Comparison of ENCODE assay signal across 8 mouse cellular contexts in genomic region chr6:90561234-90561781, GRCm38 (mm10). TPM values are rescaled to one million over a fixed set of nuclear protein-coding genes. Genes with fewer than 3 reads are reported as not detected.
DNase-seq lines count a peak whose midpoint lies in the region; ATAC-seq and TF ChIP-seq lines count a peak whose summit lies in the region.
"Had no signal": no experiment of that assay in that cellular context is flagged by ENCODE, and none has a peak within 500 bp of the region (broad histone marks: within the 10 kb centered on the region; RNA-seq: fewer than 3 reads in every experiment).

No protein-coding gene starts in this region.

- H3K4me3 ChIP-seq in C2C12 (ENCODE audit: insufficient read depth, poor library complexity, severe bottlenecking) = no peak overlapping the region
- no peak overlapping the region for H3K4me3 ChIP-seq in forebrain, postnatal 0 days (ENCODE audit: low read depth, low read length)
- no peak overlapping the region for H3K4me3 ChIP-seq in midbrain, embryonic 11.5 days (ENCODE audit: low read depth, low read length)
- H3K4me3 ChIP-seq: heart, embryonic 13.5 days had no signal

- DNase-seq in NIH3T3 (ENCODE audit: low read depth) = peak; percentile 48
- peak; percentile 24 for DNase-seq in forebrain, postnatal 0 days
- DNase-seq in midbrain, embryonic 11.5 days (ENCODE audit: low spot score, missing footprints) = peak; percentile 86
- no peak for DNase-seq in cerebellum, adult 11 months
- no peak for DNase-seq in urinary bladder, adult 18-20 months (ENCODE audit: low spot score in 2 of 2)
- no peak for DNase-seq in frontal cortex, postnatal 14 days (ENCODE audit: low spot score in 2 of 2)

- peaks cover 3% of the 10 kb centered on the region for H3K27me3 ChIP-seq in C2C12 (ENCODE audit: control insufficient read depth, insufficient read depth, insufficient read length)
- no peaks in the 10 kb centered on the region for H3K27me3 ChIP-seq in forebrain, postnatal 0 days (ENCODE audit: insufficient read depth, low read length)
- H3K27me3 ChIP-seq in midbrain, embryonic 11.5 days (ENCODE audit: control insufficient read depth, insufficient read depth, low read length) = no peaks in the 10 kb centered on the region

- peak; percentile 78 for ATAC-seq in forebrain, postnatal 0 days
- peak; percentile 82 for ATAC-seq in midbrain, embryonic 11.5 days (ENCODE audit: low FRiP score)

- no peak overlapping the region for H3K4me2 ChIP-seq in forebrain, postnatal 0 days (ENCODE audit: low read depth)
- H3K4me2 ChIP-seq in midbrain, embryonic 11.5 days = no peak overlapping the region
- H3K4me2 ChIP-seq: heart, embryonic 13.5 days had no signal

- TF ChIP-seq CTCF in C2C12 (IDR thresholded peaks at IDR 0.05; ENCODE audit: control insufficient read depth, insufficient read depth, insufficient read length) = no peak
- peak; percentile 44 for TF ChIP-seq CTCF in forebrain, postnatal 0 days (IDR thresholded peaks at IDR 0.05; ENCODE audit: low read depth)

- no peaks in the 10 kb centered on the region for H3K9me3 ChIP-seq in forebrain, postnatal 0 days (ENCODE audit: low read length)
- H3K9me3 ChIP-seq in midbrain, embryonic 11.5 days (ENCODE audit: control insufficient read depth, low read length) = no peaks in the 10 kb centered on the region
- H3K9me3 ChIP-seq: heart, embryonic 13.5 days had no signal

- 18% methylated on average over 2 of the region's 2 CpGs for WGBS in forebrain, postnatal 0 days
- WGBS in midbrain, embryonic 11.5 days = 66% methylated on average over 2 of the region's 2 CpGs

- H3K27ac ChIP-seq in forebrain, postnatal 0 days (ENCODE audit: low read depth, low read length) = no peak overlapping the region
- no peak overlapping the region for H3K27ac ChIP-seq in midbrain, embryonic 11.5 days (ENCODE audit: low read depth, low read length)
- H3K27ac ChIP-seq: heart, embryonic 13.5 days had no signal

- no peaks in the 10 kb centered on the region for H3K36me3 ChIP-seq in C2C12 (ENCODE audit: control insufficient read depth, insufficient read depth)
- H3K36me3 ChIP-seq in forebrain, postnatal 0 days (ENCODE audit: insufficient read depth) = no peaks in the 10 kb centered on the region
- no peaks in the 10 kb centered on the region for H3K36me3 ChIP-seq in midbrain, embryonic 11.5 days (ENCODE audit: control insufficient read depth, insufficient read depth, low read length)
- H3K36me3 ChIP-seq: heart, embryonic 13.5 days had no signal

- no peak overlapping the region for H3K9ac ChIP-seq in forebrain, postnatal 0 days
- no peak overlapping the region for H3K9ac ChIP-seq in midbrain, embryonic 11.5 days (ENCODE audit: low read length)
- H3K9ac ChIP-seq: heart, embryonic 13.5 days had no signal

- H3K79me3 ChIP-seq in C2C12 (ENCODE audit: low read depth) = no peaks in the 10 kb centered on the region

- H3K4me1 ChIP-seq in forebrain, postnatal 0 days (ENCODE audit: insufficient read depth) = no peaks in the 10 kb centered on the region
- peaks cover 5% of the 10 kb centered on the region; the same call in 1 of the 2 replicates for H3K4me1 ChIP-seq in midbrain, embryonic 11.5 days (ENCODE audit: control insufficient read depth, insufficient read depth, low read length)

- no peak overlapping the region for H3ac ChIP-seq in C2C12 (ENCODE audit: control insufficient read depth, insufficient read length, low read depth)

- no peaks in the 10 kb centered on the region for H3K79me2 ChIP-seq in C2C12 (ENCODE audit: control insufficient read depth, insufficient read depth)

TF ChIP-seq in C2C12, 6 proteins besides CTCF, POLR2A, EP300 and RAD21:
- TF ChIP-seq MYOD1 (IDR thresholded peaks at IDR 0.05; ENCODE audit: control insufficient read depth, insufficient read length, low read depth) (peak; percentile 37), FOSL1 (IDR thresholded peaks at IDR 0.05; ENCODE audit: insufficient read depth, low read length, poor library complexity, severe bottlenecking) (no peak)

RNA-seq across cellular contexts. Expression of gene Slc41a3, which starts 43.2 kb away (rescaled TPM):
- 0.97 TPM for polyA plus RNA-seq in C2C12 (2012; fragmentation: generic; extraction: Trizol)
- 4.7 and 7.9 TPM in 2 replicates for total RNA-seq in forebrain, postnatal 0 days (2014; rRNA removed)
- polyA plus RNA-seq in forebrain, postnatal 0 days (2015; fragmentation: Nextera tagmentation; extraction: Ambion mirVana) = 5.1 and 9.4 TPM in 2 replicates
- 2.7 and 3.0 TPM in 2 replicates for polyA plus RNA-seq in midbrain, embryonic 11.5 days (2014; fragmentation: Nextera tagmentation; extraction: Ambion mirVana)

Comparison
In these comparisons a context has a peak if more than half of its experiments do, and no peak if none do; other contexts are left out.
1. DNase-seq: peak in NIH3T3 (single experiment), forebrain, postnatal 0 days (single experiment) and midbrain, embryonic 11.5 days (single experiment); none in cerebellum, adult 11 months (single experiment), urinary bladder, adult 18-20 months (0 of 2) and frontal cortex, postnatal 14 days (0 of 2).